In genomic region chr4:104666831-104667551, GRCm38 (mm10) we compare ENCODE assay signal across 14 mouse cellular contexts.
DNase-seq lines count a peak whose midpoint lies in the region; ATAC-seq lines count a peak whose summit lies in the region.
"Had no signal": no experiment of that assay in that cellular context is flagged by ENCODE, and none has a peak within 500 bp of the region (broad histone marks: within the 10 kb centered on the region; RNA-seq: fewer than 3 reads in every experiment).

No protein-coding gene starts in this region.

- H3K4me2 ChIP-seq in limb, embryonic 11.5 days (ENCODE audit: low read depth, severe bottlenecking) = no peak overlapping the region
- H3K4me2 ChIP-seq in forebrain, embryonic 12.5 days = no peak overlapping the region
- H3K4me2 ChIP-seq: heart, embryonic 13.5 days; liver, embryonic 15.5 days had no signal

- no peak overlapping the region for H3K9ac ChIP-seq in limb, embryonic 11.5 days (ENCODE audit: low read length)
- H3K9ac ChIP-seq in forebrain, embryonic 12.5 days = no peak overlapping the region
- H3K9ac ChIP-seq: heart, embryonic 13.5 days; liver, embryonic 15.5 days had no signal

- H3K27me3 ChIP-seq in limb, embryonic 11.5 days (ENCODE audit: control insufficient read depth, insufficient read depth, low read length) = no peaks in the 10 kb centered on the region
- H3K27me3 ChIP-seq in limb, embryonic 10.5 days (ENCODE audit: low read depth, poor library complexity, severe bottlenecking) = no peaks in the 10 kb centered on the region
- no peaks in the 10 kb centered on the region for H3K27me3 ChIP-seq in forebrain, embryonic 12.5 days
- H3K27me3 ChIP-seq: heart, embryonic 13.5 days; liver, embryonic 15.5 days had no signal

- 46% methylated on average over 10 of the region's 10 CpGs for WGBS in limb, embryonic 11.5 days
- WGBS in limb, embryonic 10.5 days = 65% methylated on average over 10 of the region's 10 CpGs
- WGBS in forebrain, embryonic 12.5 days = 35% methylated on average over 10 of the region's 10 CpGs

- H3K9me3 ChIP-seq in limb, embryonic 11.5 days (ENCODE audit: control insufficient read depth, low read length) = no peaks in the 10 kb centered on the region
- no peaks in the 10 kb centered on the region for H3K9me3 ChIP-seq in limb, embryonic 10.5 days (replicated peaks)
- H3K9me3 ChIP-seq in forebrain, embryonic 12.5 days = no peaks in the 10 kb centered on the region
- H3K9me3 ChIP-seq: heart, embryonic 13.5 days; liver, embryonic 15.5 days had no signal

- H3K4me3 ChIP-seq in limb, embryonic 11.5 days (ENCODE audit: low read depth, low read length) = no peak overlapping the region
- no peak overlapping the region for H3K4me3 ChIP-seq in limb, embryonic 10.5 days
- no peak overlapping the region for H3K4me3 ChIP-seq in forebrain, embryonic 12.5 days (replicated peaks)
- H3K4me3 ChIP-seq: heart, embryonic 13.5 days; liver, embryonic 15.5 days had no signal

- DNase-seq in limb, embryonic 11.5 days (ENCODE audit: low spot score) = peak; percentile 30
- no peak for DNase-seq in limb, embryonic 10.5 days (ENCODE audit: low spot score)
- peak; percentile 16 for DNase-seq in mesoderm, embryonic 11.5 days (ENCODE audit: low read depth, low spot score)
- peak; percentile 60 for DNase-seq in retina, embryonic 14.5 days (ENCODE audit: low spot score)
- no peak for DNase-seq in frontal cortex, postnatal 14 days (ENCODE audit: low spot score in 2 of 2)
- no peak for DNase-seq in adrenal gland, postnatal 36 days
- DNase-seq: cerebellum, adult 11 months; gastrocnemius, postnatal 36 days; kidney, adult 8-10 months; left cerebral cortex, postnatal 4 days; thymus, postnatal 14 days had no signal

- no peaks in the 10 kb centered on the region for H3K36me3 ChIP-seq in limb, embryonic 11.5 days (ENCODE audit: control insufficient read depth, insufficient read depth, low read length)
- no peaks in the 10 kb centered on the region for H3K36me3 ChIP-seq in limb, embryonic 10.5 days
- H3K36me3 ChIP-seq in forebrain, embryonic 12.5 days (replicated peaks) = no peaks in the 10 kb centered on the region
- H3K36me3 ChIP-seq: heart, embryonic 13.5 days; liver, embryonic 15.5 days had no signal

- H3K27ac ChIP-seq in limb, embryonic 11.5 days (replicated peaks; ENCODE audit: low read depth, low read length) = no peak overlapping the region
- H3K27ac ChIP-seq in limb, embryonic 10.5 days = no peak overlapping the region
- H3K27ac ChIP-seq in forebrain, embryonic 12.5 days = peak overlapping the region; percentile 69
- H3K27ac ChIP-seq: heart, embryonic 13.5 days; liver, embryonic 15.5 days had no signal

- no peak for ATAC-seq in limb, embryonic 11.5 days (ENCODE audit: insufficient number of reproducible peaks, low FRiP score, low TSS enrichment, low read depth)
- peak; percentile 90 for ATAC-seq in forebrain, embryonic 12.5 days (ENCODE audit: low FRiP score)

- no peaks in the 10 kb centered on the region for H3K4me1 ChIP-seq in limb, embryonic 11.5 days (ENCODE audit: control insufficient read depth, insufficient read depth, low read length)
- peaks cover 10% of the 10 kb centered on the region for H3K4me1 ChIP-seq in limb, embryonic 10.5 days
- H3K4me1 ChIP-seq in forebrain, embryonic 12.5 days = peaks cover 21% of the 10 kb centered on the region; the same call in 1 of the 2 replicates
- H3K4me1 ChIP-seq: heart, embryonic 13.5 days; liver, embryonic 15.5 days had no signal

Comparison
In these comparisons a context has a peak if more than half of its experiments do, and no peak if none do; other contexts are left out.
1. DNase-seq: peak in limb, embryonic 11.5 days (single experiment), mesoderm, embryonic 11.5 days (single experiment) and retina, embryonic 14.5 days (single experiment); none in limb, embryonic 10.5 days (single experiment), frontal cortex, postnatal 14 days (0 of 2) and adrenal gland, postnatal 36 days (0 of 2).